Mouse (Mus musculus): ENCODE data around the gene Utp4. TPM values are rescaled to one million over a fixed set of nuclear protein-coding genes. Genes with fewer than 3 reads are reported as not detected.
"Not testable (repeated sequence)": the region's sequence is repeated elsewhere in the genome, so short reads cannot be mapped to it uniquely, and the experiment has no call there.

The Utp4 gene
- polyA plus RNA-seq, 1 experiment from 2014 or later: 42.3 TPM

GRCm38 (mm10) chr8:106871328-106871926, 22.0 kb upstream of the Utp4 start:
- H3K4me1 ChIP-seq (ENCODE audit: control insufficient read depth, insufficient read depth, low read length): peaks cover 26% of the 10 kb centered on the region
- WGBS: 2% methylated on average over 15 of the region's 15 CpGs
- H3K9me3 ChIP-seq (replicated peaks; ENCODE audit: control insufficient read depth, low read length, poor library complexity, severe bottlenecking): no peaks in the 10 kb centered on the region
- peak overlapping the region; percentile 78 for H3K27ac ChIP-seq (ENCODE audit: low read length)
- peaks cover 17% of the 10 kb centered on the region for H3K27me3 ChIP-seq (ENCODE audit: control insufficient read depth, insufficient read depth, low read depth, low read length)
- ATAC-seq: peak; percentile 44
- H3K4me2 ChIP-seq (ENCODE audit: low read length): peak overlapping the region; percentile 90
- peak overlapping the region; percentile 83 for H3K9ac ChIP-seq (ENCODE audit: low read depth, low read length)
- peak overlapping the region; percentile 73 for H3K4me3 ChIP-seq (ENCODE audit: low read depth, low read length)
- peaks cover 4% of the 10 kb centered on the region; the same call in 1 of the 2 replicates for H3K36me3 ChIP-seq (ENCODE audit: control insufficient read depth, insufficient read depth, low read length)

- peaks cover 8% of the 10 kb centered on the region; the same call in 1 of the 2 replicates for H3K36me3 ChIP-seq (ENCODE audit: control insufficient read depth, insufficient read depth, low read length)
- under 1% methylated on average over 22 of the region's 22 CpGs for WGBS
These were observed 21.5 kb upstream of the Utp4 start for GRCm38 (mm10) chr8:106871931-106872371.

DNA sequence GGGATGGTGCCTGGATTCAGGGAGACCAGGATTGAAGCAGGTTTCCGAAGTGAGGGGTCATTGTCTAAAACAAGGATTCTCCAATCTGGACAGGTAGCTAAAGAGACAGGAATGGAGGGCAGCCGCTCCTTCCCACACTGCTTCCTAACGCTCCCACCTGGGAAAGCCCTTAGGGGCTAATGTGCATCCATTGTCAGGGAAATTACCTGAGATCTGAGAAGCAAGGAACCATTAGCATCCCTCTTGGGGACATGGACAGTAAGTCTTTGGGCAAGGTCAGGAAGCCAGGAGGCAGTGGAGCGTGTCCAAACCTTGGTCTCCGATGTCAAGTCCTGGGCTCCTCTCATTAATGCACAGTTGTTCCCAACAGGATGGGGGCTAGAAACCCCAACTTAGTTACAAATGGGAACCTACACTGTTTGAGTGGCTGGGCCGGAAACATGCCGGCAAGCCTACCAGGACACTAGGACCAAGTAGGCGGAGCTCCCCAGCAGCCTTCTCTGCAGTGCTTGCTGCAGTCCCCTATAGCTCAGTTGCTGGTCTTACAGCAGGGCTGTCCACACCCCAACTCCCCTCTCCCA, 20.9 kb upstream of the Utp4 start:
- ATAC-seq: no peak
- Histone ChIP-seq H3K4me3 (ENCODE audit: low read depth, low read length) (peak overlapping the region; percentile 73), H3K27ac (ENCODE audit: low read length) (peak overlapping the region; percentile 78), H3K9ac (ENCODE audit: low read depth, low read length) (peak overlapping the region; percentile 83), H3K9me3 (replicated peaks; ENCODE audit: control insufficient read depth, low read length, poor library complexity, severe bottlenecking) (no peaks in the 10 kb centered on the region), H3K4me2 (ENCODE audit: low read length) (peak overlapping the region; percentile 90), H3K36me3 (ENCODE audit: control insufficient read depth, insufficient read depth, low read length) (peaks cover 8% of the 10 kb centered on the region; the same call in 1 of the 2 replicates), H3K27me3 (ENCODE audit: control insufficient read depth, insufficient read depth, low read depth, low read length) (peaks cover 17% of the 10 kb centered on the region), H3K4me1 (ENCODE audit: control insufficient read depth, insufficient read depth, low read length) (peaks cover 26% of the 10 kb centered on the region)
- 10% methylated on average over 8 of the region's 8 CpGs for WGBS

More at GRCm38 (mm10) chr8:106871931-106872371, 21.5 kb upstream of the Utp4 start:
- Histone ChIP-seq H3K4me2 (ENCODE audit: low read length) (peak overlapping the region; percentile 90), H3K27ac (ENCODE audit: low read length) (peak overlapping the region; percentile 78), H3K4me3 (ENCODE audit: low read depth, low read length) (peak overlapping the region; percentile 73), H3K9ac (ENCODE audit: low read depth, low read length) (peak overlapping the region; percentile 83), H3K9me3 (replicated peaks; ENCODE audit: control insufficient read depth, low read length, poor library complexity, severe bottlenecking) (no peaks in the 10 kb centered on the region), H3K27me3 (ENCODE audit: control insufficient read depth, insufficient read depth, low read depth, low read length) (peaks cover 17% of the 10 kb centered on the region), H3K4me1 (ENCODE audit: control insufficient read depth, insufficient read depth, low read length) (peaks cover 26% of the 10 kb centered on the region)
- ATAC-seq: peak; percentile 69

DNA sequence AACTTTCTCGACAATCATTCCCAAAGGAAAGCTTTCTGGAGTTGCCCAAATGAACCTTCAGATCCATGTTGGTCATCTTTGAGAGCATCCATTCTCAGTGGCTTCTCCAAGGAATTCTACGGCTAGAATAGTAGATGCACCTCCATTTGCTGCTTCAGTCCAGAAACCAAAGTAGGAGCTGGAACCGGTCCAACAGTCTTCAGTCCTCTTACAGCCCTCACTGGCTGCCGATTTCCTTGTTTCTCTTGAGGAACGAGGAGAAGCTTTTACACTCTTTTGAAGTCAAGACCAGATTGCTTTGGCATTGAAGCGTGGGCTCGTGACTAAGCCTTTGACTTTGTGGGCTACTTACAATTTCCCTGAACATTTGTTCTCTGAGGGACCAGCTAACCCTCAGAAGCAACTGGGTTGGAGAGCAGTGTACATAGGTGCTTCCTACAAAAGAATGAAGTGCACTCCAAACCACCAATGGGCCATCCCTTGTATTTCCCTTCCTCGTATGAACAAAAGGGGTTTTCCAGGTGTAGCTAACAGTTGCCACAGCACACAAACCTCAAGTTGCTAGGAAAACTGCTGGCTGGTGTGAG, 13.2 kb upstream of the Utp4 start:
- no peak overlapping the region for H3K9ac ChIP-seq (ENCODE audit: low read depth, low read length)
- peaks cover 27% of the 10 kb centered on the region for H3K36me3 ChIP-seq (ENCODE audit: control insufficient read depth, insufficient read depth, low read length)
- no peak overlapping the region for H3K4me3 ChIP-seq (ENCODE audit: low read depth, low read length)
- H3K4me1 ChIP-seq (ENCODE audit: control insufficient read depth, insufficient read depth, low read length): no peaks in the 10 kb centered on the region
- no peak for ATAC-seq
- no peaks in the 10 kb centered on the region for H3K9me3 ChIP-seq (replicated peaks; ENCODE audit: control insufficient read depth, low read length, poor library complexity, severe bottlenecking)
- 88% methylated on average over 8 of the region's 8 CpGs for WGBS
- H3K27ac ChIP-seq (ENCODE audit: low read length): no peak overlapping the region
- H3K27me3 ChIP-seq (ENCODE audit: control insufficient read depth, insufficient read depth, low read depth, low read length): no peaks in the 10 kb centered on the region
- no peak overlapping the region for H3K4me2 ChIP-seq (ENCODE audit: low read length)

GRCm38 (mm10) chr8:106884094-106884493, 9.3 kb upstream of the Utp4 start:
- not testable (repeated sequence) for H3K4me1 ChIP-seq (ENCODE audit: control insufficient read depth, insufficient read depth, low read length); H3K4me3 ChIP-seq (ENCODE audit: low read depth, low read length); H3K9ac ChIP-seq (ENCODE audit: low read depth, low read length); H3K4me2 ChIP-seq (ENCODE audit: low read length); H3K36me3 ChIP-seq (ENCODE audit: control insufficient read depth, insufficient read depth, low read length); ATAC-seq; H3K9me3 ChIP-seq (replicated peaks; ENCODE audit: control insufficient read depth, low read length, poor library complexity, severe bottlenecking); H3K27ac ChIP-seq (ENCODE audit: low read length); H3K27me3 ChIP-seq (ENCODE audit: control insufficient read depth, insufficient read depth, low read depth, low read length)
- 91% methylated on average over 11 of the region's 11 CpGs for WGBS

DNA sequence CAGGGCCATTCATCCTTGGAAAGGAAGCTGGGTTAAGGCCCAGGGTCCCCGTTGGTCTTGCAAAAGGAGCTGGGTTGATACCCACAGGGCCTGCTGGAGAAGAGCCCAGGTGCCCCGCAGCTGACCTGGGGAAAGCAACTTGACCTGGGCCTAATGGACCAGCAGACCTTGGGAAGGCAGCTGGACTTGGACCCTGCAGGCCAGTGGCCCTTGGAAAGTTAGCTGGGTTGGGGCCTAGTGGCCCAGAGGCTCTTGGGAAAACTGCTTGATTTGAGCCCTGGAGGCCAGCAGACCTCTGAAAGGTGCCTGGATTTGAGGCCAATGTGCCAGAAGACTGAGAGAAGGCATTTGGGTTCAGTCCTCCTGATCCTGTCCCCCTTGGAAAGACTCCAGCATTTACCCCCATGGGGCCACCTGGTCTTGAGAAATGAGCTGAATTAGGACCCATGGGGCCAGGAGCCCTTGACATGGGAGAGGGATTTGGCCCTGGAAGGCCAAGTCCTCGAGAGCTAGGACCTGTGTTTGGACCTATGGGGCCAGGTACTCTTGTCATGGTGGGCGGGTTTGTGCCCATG, 8.5 kb upstream of the Utp4 start:
- 97% methylated on average over 4 of the region's 4 CpGs for WGBS
- not testable (repeated sequence) for ATAC-seq

GRCm38 (mm10) chr8:106887336-106888189, 5.9 kb upstream of the Utp4 start:
- Histone ChIP-seq H3K9me3 (replicated peaks; ENCODE audit: control insufficient read depth, low read length, poor library complexity, severe bottlenecking) (no peaks in the 10 kb centered on the region), H3K36me3 (ENCODE audit: control insufficient read depth, insufficient read depth, low read length) (0 out of 2 replicates have a peak, but pooled peaks cover 4% of the 10 kb centered on the region), H3K4me2 (ENCODE audit: low read length) (no peak overlapping the region), H3K27me3 (ENCODE audit: control insufficient read depth, insufficient read depth, low read depth, low read length) (no peaks in the 10 kb centered on the region), H3K9ac (ENCODE audit: low read depth, low read length) (no peak overlapping the region), H3K4me3 (ENCODE audit: low read depth, low read length) (no peak overlapping the region), H3K4me1 (ENCODE audit: control insufficient read depth, insufficient read depth, low read length) (peaks cover 14% of the 10 kb centered on the region), H3K27ac (ENCODE audit: low read length) (no peak overlapping the region)
- peak; percentile 58 for ATAC-seq
- WGBS: 42% methylated on average over 5 of the region's 5 CpGs

More for the DNA sequence above, 8.5 kb upstream of the Utp4 start:
- H3K36me3 ChIP-seq (ENCODE audit: control insufficient read depth, insufficient read depth, low read length); H3K27ac ChIP-seq (ENCODE audit: low read length); H3K27me3 ChIP-seq (ENCODE audit: control insufficient read depth, insufficient read depth, low read depth, low read length); H3K4me1 ChIP-seq (ENCODE audit: control insufficient read depth, insufficient read depth, low read length); H3K4me3 ChIP-seq (ENCODE audit: low read depth, low read length); H3K4me2 ChIP-seq (ENCODE audit: low read length); H3K9me3 ChIP-seq (replicated peaks; ENCODE audit: control insufficient read depth, low read length, poor library complexity, severe bottlenecking); H3K9ac ChIP-seq (ENCODE audit: low read depth, low read length): not testable (repeated sequence)

- WGBS: 92% methylated on average over 3 of the region's 3 CpGs
- Histone ChIP-seq H3K4me1 (ENCODE audit: control insufficient read depth, insufficient read depth, low read length) (peaks cover 15% of the 10 kb centered on the region), H3K9ac (ENCODE audit: low read depth, low read length) (no peak overlapping the region), H3K27me3 (ENCODE audit: control insufficient read depth, insufficient read depth, low read depth, low read length) (no peaks in the 10 kb centered on the region), H3K27ac (ENCODE audit: low read length) (no peak overlapping the region), H3K4me2 (ENCODE audit: low read length) (no peak overlapping the region), H3K9me3 (replicated peaks; ENCODE audit: control insufficient read depth, low read length, poor library complexity, severe bottlenecking) (no peaks in the 10 kb centered on the region), H3K4me3 (ENCODE audit: low read depth, low read length) (no peak overlapping the region), H3K36me3 (ENCODE audit: control insufficient read depth, insufficient read depth, low read length) (no peaks in the 10 kb centered on the region)
- no peak for ATAC-seq
These were observed 4.6 kb upstream of the Utp4 start for GRCm38 (mm10) chr8:106888803-106889202.

Measured in midbrain, embryonic 16.5 days (tissue).